Mouse (Mus musculus) testis, adult 2 months (tissue): Measurements from ENCODE around the gene Fhit. TPM values are rescaled to one million over a fixed set of nuclear protein-coding genes. Genes with fewer than 3 reads are reported as not detected.

ENCODE experiments used
- H3K27ac ChIP-seq: fragments of 200-500 bp; 2 replicates; pipeline ENCODE4 v1.5.1; 2012; ENCODE audit warnings: low read depth, low read length; ENCODE audit not compliant: control insufficient read depth, insufficient read depth
- H3K27me3 ChIP-seq: fragments of 200-500 bp; 2 replicates; pipeline ENCODE4 v1.6.1; 2012; ENCODE audit warnings: mild to moderate bottlenecking, low read length, moderate library complexity; ENCODE audit not compliant: control insufficient read depth, insufficient read depth
- H3K36me3 ChIP-seq: fragments of 200-500 bp; 2 replicates; pipeline ENCODE4 v1.6.1; 2012; ENCODE audit warnings: mild to moderate bottlenecking, low read length; ENCODE audit not compliant: control insufficient read depth, insufficient read depth
- H3K4me1 ChIP-seq: fragments of 200-500 bp; 2 replicates; pipeline ENCODE4 v1.6.1; 2012; ENCODE audit warnings: low read length; ENCODE audit not compliant: control insufficient read depth, insufficient read depth
- H3K4me3 ChIP-seq: fragments of 200-500 bp; 2 replicates; pipeline ENCODE4 v1.5.1; 2012; ENCODE audit warnings: low read depth, mild to moderate bottlenecking, low read length, moderate library complexity, mixed read lengths; ENCODE audit not compliant: control insufficient read depth
- CTCF ChIP-seq: fragments of 200-500 bp; IDR thresholded peaks from 2 replicates; pipeline ENCODE4 v1.5.1; 2012; ENCODE audit warnings: low read depth, mild to moderate bottlenecking, inconsistent platforms, low read length, moderate library complexity; ENCODE audit not compliant: control insufficient read depth, insufficient read depth, insufficient replicate concordance
- POLR2A ChIP-seq: fragments of 200-500 bp; IDR thresholded peaks from 2 replicates; pipeline ENCODE4 v1.6.1; 2012; ENCODE audit warnings: low read depth, mild to moderate bottlenecking, inconsistent platforms, low read length, moderate library complexity; ENCODE audit not compliant: control insufficient read depth
- polyA plus RNA-seq: library from polyadenylated mRNA; depleted of rRNA; stranded (reverse); fragments of >200 nt; gene quantifications from 2 replicates; pipeline ENCODE4 v1.2.3, GENCODE M21; 2012

Gene Fhit
- polyA plus RNA-seq, 1 experiment: 2.0 TPM

- TF ChIP-seq CTCF (no peak), POLR2A (no peak)
- Histone ChIP-seq H3K4me3 (no peak overlapping the region), H3K27me3 (no peaks in the 10 kb centered on the region), H3K36me3 (no peaks in the 10 kb centered on the region), H3K4me1 (no peaks in the 10 kb centered on the region), H3K27ac (no peak overlapping the region)
These were observed 1345.9 kb downstream of the Fhit start for GRCm38 (mm10) chr14:9815963-9816362.

DNA sequence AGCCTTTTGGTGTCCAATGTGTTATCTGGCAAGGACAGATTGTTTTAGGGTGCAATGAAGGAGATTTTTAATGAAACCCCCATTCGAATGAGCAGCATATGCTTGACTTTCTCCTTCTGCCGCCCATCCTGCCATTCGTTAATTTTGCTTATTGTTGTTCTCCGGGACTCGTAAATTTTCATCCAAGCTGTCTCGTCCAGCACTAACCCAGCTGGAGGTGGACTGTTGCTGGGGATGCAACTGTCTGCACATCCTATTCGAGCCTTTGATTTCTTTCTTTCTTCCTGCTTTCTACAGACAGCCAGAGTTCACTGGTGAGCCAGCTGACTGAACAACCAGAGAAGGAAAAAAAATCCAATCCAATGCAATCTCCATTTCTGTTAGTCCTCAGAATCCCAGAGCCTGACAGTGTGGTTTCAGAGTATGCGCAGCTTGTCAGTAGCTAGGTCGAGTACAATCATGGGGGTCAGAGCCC lies 1350.0 kb downstream of the Fhit start:
- H3K4me1 ChIP-seq: no peaks in the 10 kb centered on the region
- no peaks in the 10 kb centered on the region for H3K36me3 ChIP-seq
- H3K4me3 ChIP-seq: no peak overlapping the region
- no peak overlapping the region for H3K27ac ChIP-seq
- no peak for TF ChIP-seq CTCF
- no peak for TF ChIP-seq POLR2A
- H3K27me3 ChIP-seq: no peaks in the 10 kb centered on the region

- TF ChIP-seq CTCF (no peak), POLR2A (no peak)
- Histone ChIP-seq H3K4me3 (no peak overlapping the region), H3K27me3 (no peaks in the 10 kb centered on the region), H3K4me1 (no peaks in the 10 kb centered on the region), H3K27ac (no peak overlapping the region), H3K36me3 (no peaks in the 10 kb centered on the region)
These were observed 1350.5 kb downstream of the Fhit start for GRCm38 (mm10) chr14:9811177-9811846.

- H3K27ac ChIP-seq: no peak overlapping the region
- TF ChIP-seq CTCF: no peak
- TF ChIP-seq POLR2A: no peak
These were observed 1368.4 kb downstream of the Fhit start for GRCm38 (mm10) chr14:9793403-9793802.

DNA sequence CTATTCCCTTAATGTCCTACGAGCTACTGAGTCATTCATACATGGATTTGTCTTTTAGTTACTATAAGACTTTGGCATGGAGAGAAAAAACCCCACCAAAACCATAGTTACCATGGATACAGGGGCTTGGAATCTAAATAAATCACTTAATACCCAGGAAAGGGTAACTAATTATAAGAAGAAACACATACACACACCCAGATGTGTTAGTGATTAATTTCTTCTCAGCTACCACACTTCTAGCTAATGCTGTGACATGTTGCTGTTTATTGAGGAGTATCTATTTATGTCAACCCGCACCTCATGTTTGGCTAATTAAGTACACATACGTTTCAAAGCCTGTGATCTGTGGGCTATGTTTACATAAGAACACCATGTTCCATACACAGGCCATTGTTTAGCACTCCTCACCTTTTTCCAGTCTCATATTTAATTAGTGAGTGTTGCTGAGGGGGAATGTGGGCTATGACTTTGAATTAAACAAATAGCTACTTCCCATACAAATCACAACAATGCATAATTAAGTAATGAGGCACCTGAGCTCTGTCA lies 1373.4 kb downstream of the Fhit start:
- TF ChIP-seq POLR2A (no peak), CTCF (no peak)

More at GRCm38 (mm10) chr14:9793403-9793802, 1368.4 kb downstream of the Fhit start:
- no peaks in the 10 kb centered on the region for H3K36me3 ChIP-seq
- H3K4me1 ChIP-seq: no peaks in the 10 kb centered on the region
- H3K4me3 ChIP-seq: no peak overlapping the region
- no peaks in the 10 kb centered on the region for H3K27me3 ChIP-seq

GRCm38 (mm10) chr14:9787389-9787788 lies 1374.4 kb downstream of the Fhit start:
- no peak overlapping the region for H3K27ac ChIP-seq
- H3K27me3 ChIP-seq: no peaks in the 10 kb centered on the region
- no peaks in the 10 kb centered on the region for H3K36me3 ChIP-seq
- no peaks in the 10 kb centered on the region for H3K4me1 ChIP-seq
- no peak overlapping the region for H3K4me3 ChIP-seq
- TF ChIP-seq CTCF (no peak), POLR2A (no peak)

More for the DNA sequence above, 1373.4 kb downstream of the Fhit start:
- H3K27ac ChIP-seq: no peak overlapping the region
- H3K36me3 ChIP-seq: no peaks in the 10 kb centered on the region
- no peaks in the 10 kb centered on the region for H3K4me1 ChIP-seq
- no peak overlapping the region for H3K4me3 ChIP-seq
- no peaks in the 10 kb centered on the region for H3K27me3 ChIP-seq

DNA sequence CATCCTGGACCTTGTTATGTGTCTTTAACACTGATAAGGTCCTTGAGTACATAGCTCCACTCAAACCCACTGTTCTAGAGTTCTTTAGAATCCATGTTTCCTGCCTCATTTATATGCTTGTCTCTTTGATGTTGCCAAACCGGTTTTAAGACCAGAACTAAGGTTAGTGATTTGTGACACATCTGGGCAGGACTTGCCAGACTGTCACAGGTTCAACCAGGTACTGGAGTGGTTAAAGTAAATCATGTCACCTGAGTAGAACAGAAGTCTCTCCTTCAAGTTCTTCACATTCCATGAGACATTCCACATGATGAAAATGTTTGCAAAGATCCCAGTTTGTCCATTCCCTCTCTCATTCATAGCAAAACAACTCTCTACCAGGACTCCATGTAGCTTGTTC lies 1376.0 kb downstream of the Fhit start:
- no peak for TF ChIP-seq POLR2A
- no peak for TF ChIP-seq CTCF
- no peaks in the 10 kb centered on the region for H3K27me3 ChIP-seq
- no peak overlapping the region for H3K27ac ChIP-seq
- H3K4me1 ChIP-seq: no peaks in the 10 kb centered on the region
- H3K4me3 ChIP-seq: no peak overlapping the region
- no peaks in the 10 kb centered on the region for H3K36me3 ChIP-seq

DNA sequence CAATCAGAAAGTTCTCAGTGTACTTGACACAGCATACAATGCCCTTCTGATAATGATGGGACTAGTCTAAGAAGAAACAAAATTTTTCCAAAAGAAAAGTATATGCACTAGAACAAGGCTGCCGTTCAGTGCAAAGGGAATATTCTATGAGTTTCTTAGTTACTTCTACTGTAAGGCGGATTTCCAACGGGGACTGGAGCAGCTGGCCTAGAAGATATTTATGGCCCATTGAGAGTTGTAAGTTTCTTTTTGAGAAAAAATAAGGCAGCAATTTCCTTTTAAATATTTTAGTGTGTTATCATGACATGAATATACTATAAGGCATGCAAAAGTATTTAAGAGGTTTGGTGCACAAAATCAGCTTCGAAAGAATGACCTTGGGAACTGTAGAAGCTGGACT lies 1410.5 kb downstream of the Fhit start:
- Histone ChIP-seq H3K27ac (no peak overlapping the region), H3K27me3 (no peaks in the 10 kb centered on the region), H3K4me1 (no peaks in the 10 kb centered on the region), H3K36me3 (no peaks in the 10 kb centered on the region), H3K4me3 (no peak overlapping the region)
- TF ChIP-seq POLR2A: no peak
